Mouse (Mus musculus): ENCODE measurements around the gene Prrx2. TPM values are rescaled to one million over a fixed set of nuclear protein-coding genes. Genes with fewer than 3 reads are reported as not detected.

The Prrx2 gene
- total RNA-seq (2021), result 1.6 and 2.4 TPM in 2 replicates
- long read RNA-seq, experiment 1, partial matches to known transcripts, result 0 of 3 reads
- long read RNA-seq, experiment 1, other reads (novel, unspliced or antisense), result 0 of 3 reads
- long read RNA-seq, experiment 2, result 0 reads

GRCm38 (mm10) chr2:30834373-30835022, at the start of gene Prrx2:
TSS of gene Prrx2 (plus strand) at chr2:30834972.
- DNase-seq, result no peak

- no peak for DNase-seq
Measured at GRCm38 (mm10) chr2:30787466-30787865, 47.3 kb upstream of the Prrx2 start.

DNA sequence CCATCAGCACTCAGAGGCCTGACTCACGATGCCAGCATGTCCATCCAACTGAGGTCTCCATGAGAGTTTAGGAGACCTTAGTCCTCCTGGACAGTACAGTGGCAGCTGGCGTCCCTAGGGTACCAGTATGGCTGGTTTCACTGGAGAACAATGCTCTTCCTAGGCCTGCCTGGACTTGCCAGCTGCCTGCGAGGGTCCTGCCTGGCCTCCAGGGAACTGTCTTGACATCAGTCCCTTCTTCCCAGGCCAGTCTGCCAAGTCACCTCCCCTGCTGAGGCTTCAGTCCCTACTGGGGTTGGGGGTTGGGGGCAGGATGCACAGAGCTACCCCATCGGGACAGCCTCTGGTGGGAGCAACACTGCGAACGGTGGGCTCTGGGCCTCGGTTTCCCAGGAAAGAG, 42.7 kb upstream of the Prrx2 start:
- DNase-seq, result no peak

- peak; percentile 96 for DNase-seq
Measured at GRCm38 (mm10) chr2:30794179-30795108, 40.3 kb upstream of the Prrx2 start.

DNA sequence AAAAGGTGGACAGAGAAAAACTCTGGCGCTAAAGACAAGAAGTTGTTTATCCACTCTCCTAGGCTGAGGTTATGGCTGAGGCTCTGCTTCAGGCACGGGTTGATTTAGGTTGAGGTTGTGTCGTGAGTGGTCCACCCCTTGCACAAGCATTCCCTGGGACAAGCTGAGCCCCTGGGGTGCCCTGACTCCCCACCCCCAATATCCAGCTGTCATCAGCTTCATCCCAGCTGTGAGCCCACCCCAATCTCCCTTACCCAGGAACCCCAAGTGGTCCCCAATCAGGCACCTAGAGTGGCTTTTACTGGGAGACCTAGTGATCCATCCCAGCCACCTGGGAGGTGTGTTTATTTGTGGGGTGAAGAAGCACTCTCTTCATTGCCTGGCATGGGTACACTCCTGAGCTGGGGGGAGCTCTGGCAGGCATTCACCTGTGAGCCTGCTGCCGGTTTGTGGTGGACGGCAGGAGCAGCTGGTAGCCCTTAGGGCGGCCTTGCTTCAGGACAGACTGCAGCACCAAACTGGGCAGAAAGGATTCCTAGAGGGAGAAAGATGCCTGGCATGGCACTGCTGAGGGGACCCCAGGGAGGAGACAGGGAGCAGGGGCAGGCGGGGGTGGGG, 39.4 kb upstream of the Prrx2 start:
- no peak for DNase-seq

DNA sequence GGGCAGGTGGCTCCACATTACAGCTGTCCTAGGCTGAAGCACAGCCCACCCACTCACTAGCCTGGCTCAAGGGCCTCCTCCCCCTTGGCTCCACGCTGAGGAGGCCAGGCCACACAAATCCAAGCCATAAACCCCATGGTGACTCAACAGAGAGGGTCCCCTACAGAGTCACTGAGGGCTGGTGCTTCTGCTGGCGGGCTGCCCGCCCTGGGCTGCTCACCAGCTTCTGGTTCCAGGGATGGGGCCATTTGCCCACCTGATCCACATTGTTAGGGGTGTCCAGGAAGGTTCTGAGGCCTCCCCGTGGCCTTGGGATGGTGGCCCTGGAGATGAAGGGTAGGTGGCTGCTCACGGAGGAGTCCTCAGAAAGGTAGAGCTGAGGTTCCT, 38.9 kb upstream of the Prrx2 start:
- DNase-seq, result peak; percentile 33

DNA sequence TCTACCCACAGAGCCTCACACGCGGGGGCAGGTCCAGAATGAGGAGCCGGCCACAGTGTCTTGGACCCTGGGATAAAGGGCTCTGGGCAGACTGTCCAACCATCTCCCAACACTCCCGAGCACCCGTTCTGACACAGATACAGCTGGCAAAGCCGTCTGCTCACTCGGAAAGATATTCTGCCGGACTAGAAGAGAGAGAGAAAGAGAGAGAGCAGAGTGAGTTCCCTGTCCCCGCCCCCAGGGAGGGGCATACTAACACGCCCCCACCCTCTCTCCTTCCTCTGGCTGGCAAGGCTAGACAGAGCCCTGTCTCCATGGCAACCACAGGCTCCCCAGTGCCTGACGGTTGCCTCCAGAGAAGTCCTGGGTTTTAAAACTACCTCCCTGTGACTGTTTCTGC, 38.4 kb upstream of the Prrx2 start:
- DNase-seq, result peak; percentile 92

- DNase-seq, result no peak
Measured at GRCm38 (mm10) chr2:30799456-30799855, 35.3 kb upstream of the Prrx2 start.

DNA sequence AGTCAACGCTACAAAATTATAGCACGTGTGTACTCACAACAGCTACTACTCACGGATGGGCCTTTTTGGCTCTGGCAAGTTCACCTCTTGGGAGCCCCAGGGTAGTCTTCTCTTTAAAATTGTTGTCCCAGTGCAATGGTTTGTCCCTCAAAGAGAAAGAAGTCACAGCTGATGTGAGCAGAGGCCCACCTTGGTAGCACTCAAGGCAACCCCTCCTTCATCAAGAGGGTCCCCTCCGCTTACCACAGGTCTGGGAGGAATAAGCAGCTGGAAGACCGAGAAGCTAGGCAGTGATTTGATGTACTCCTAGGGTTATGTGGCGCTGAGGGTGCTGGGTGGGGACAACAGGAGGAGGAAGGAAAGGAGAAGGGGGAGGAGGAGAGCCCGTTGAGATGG, 34.1 kb upstream of the Prrx2 start:
- no peak for DNase-seq

GRCm38 (mm10) chr2:30801067-30801852, 33.5 kb upstream of the Prrx2 start:
- peak; percentile 60 for DNase-seq

- DNase-seq, result no peak
Measured at GRCm38 (mm10) chr2:30803604-30804003, 31.2 kb upstream of the Prrx2 start, which contains the start of gene 1700001O22Rik. TSS of gene 1700001O22Rik (minus strand) at chr2:30803661.

DNA sequence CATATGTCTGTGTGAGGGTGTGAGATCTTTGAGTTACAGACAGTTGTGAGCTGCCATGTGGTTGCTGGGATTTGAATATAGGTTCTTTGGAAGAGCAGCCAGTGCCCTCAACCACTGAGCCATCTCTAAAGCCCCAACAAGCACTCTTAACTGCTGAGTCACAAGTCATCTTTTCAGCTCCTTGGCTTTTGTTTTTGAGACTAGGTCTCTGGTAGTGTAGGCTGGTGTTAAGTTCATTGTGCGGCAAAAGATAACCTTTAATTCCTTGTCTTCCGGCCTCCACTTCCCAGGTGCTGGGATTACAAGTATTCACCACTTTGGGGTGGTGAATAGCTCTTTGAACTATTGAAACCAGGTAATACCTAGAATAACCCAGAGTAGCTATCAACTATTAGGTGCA, 28.8 kb upstream of the Prrx2 start:
- no peak for DNase-seq

GRCm38 (mm10) chr2:30807147-30807647, 27.6 kb upstream of the Prrx2 start:
- no peak for DNase-seq

DNA sequence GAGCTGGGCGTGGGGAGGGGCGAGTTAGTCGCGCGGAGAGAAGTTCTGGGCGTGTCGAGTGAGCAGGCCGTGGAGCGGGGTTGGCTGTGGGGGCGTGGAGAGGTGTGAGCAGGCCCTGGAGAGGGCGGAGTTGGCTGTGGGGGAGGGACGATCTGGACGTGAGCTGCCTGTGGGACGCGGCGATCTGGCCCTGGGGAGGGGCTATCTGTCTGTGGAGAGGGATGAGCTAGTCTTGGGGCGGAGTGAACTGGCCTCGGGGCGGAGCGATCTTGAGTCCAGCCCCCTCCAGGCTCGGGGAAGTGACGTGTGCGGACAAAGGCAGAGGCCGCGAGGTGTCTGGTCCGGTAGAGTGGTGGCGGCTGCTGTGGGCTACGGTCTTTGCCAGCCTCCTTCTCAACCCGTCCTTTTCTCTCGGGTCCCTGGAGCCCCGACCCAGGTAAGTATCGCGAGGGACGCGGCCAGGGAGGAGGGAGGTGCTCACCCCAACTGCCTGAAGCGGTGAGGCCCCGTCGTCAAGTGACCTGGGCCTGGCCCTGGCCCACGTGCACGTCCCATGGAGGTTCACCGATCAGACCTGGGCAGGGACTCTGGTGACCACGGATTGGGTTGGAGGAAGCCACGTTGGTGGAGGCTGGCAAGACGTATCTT, 27.0 kb upstream of the Prrx2 start, which contains the start of gene Ntmt1:
TSS of gene Ntmt1 (plus strand) at position 179 of the 648 bp plus-strand sequence.
- DNase-seq, result peak; percentile 100

DNA sequence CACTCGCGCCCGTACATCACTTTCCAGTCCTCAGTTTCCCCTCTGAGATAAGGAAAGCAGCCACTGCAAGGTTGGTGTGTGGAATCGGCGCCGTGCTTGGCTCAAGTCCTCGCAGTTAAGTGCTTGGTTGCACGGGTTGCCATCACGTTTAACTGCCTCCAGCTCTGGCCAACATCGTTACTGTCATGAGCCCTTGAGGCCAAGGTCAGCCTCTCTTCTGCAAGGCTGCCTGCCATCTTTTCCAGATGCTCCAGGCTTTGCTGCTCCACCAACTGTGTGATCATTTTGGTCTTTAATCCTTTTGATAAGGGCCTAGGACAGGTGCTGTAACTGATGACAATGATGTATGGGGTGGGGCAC, 26.5 kb upstream of the Prrx2 start:
- peak; percentile 68 for DNase-seq

GRCm38 (mm10) chr2:30809503-30809902, 25.3 kb upstream of the Prrx2 start:
- no peak for DNase-seq

- no peak for DNase-seq
Measured at GRCm38 (mm10) chr2:30810573-30810972, 24.2 kb upstream of the Prrx2 start.

DNA sequence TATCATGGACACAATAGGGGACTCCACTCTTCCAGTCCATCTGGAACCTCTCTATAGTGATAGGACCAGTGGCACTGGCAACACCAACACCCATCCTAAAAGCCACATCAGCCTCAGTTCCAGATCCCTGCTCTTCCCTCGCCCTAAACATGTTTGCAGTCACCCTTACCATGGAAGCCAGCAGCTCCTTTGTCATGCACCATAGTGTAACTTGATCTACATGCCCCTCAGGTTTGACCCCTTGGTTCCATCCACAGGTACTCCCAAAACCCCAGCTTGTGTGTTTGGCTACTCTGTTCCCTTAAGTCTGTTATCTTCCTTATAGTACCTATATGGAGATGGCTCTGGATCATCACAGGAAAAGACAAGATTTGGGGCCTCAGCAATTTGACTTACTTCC, 18.4 kb upstream of the Prrx2 start:
- DNase-seq, result no peak

GRCm38 (mm10) chr2:30819873-30820272, 14.9 kb upstream of the Prrx2 start:
- DNase-seq, result no peak

DNA sequence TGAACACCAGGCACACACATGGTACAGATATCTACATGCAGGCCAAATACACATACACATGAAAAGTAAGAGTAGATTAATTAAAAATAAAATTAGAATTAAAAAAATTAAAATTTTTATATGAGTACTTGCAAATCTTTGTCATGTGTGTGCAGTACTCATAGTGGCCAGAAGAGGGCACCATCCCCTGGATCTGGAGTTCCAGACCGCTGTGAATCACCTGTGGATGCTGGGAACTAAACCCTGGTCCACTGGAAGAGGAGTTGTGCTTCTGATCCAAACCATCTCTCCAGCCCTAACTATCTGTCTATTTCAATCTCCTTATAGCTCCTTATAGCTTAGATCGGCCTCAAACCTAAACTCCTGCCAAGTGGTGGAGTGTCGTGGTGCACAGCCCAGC, 13.7 kb upstream of the Prrx2 start:
- DNase-seq, result no peak

DNA sequence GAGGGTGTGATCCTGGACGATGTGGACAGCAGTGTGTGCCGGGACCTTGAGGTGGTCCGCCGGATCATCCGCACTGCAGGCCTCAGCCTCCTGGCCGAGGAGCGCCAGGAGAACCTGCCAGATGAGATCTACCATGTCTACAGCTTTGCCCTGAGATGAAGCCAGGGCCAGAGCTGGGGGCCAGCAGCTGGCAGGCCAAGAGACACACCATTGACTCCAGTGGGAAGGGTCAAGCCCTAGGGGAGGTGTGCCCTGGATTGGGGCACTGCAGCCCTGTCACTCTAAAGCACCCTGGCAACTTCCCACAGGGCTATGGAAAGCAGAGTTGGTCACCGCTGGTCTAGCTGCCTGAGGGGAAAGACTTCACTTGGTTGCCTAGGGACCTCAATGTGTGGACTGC, 12.3 kb upstream of the Prrx2 start:
- DNase-seq, result no peak
